Comparison of ENCODE assay signal across 23 mouse cellular contexts in the genomic region with DNA sequence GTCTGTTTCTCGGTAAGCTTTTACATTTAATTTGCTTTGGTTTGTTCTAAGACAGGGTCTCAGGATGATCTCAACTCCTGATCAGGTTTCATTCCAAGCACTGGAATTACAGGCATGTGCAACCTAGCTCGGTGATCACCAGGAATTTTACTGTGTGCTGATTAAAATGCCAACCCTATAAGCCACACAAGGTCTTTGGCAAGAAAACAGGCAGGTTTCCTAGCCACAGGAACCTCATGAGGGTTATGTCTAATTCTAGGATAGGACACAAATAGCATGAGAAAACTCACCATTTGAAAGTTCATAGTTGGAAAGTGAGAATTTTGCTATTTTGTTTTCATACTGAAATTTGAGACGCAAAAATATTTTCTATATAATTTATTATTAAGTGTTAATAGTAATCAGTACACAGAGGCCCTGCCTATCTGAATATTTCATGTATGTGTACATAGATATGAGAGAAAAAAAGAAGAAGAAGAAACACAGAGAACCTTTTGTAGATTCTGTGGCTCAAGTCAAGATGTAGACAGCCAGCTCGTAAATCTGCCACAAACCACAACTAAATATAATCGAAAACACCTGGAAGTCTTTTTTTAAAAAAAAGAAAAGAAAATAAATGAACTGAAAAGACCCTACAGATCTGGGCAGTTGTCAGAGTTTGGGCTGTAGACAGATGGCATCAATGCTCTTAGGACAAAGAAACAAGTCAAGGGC. TPM values are rescaled to one million over a fixed set of nuclear protein-coding genes. Genes with fewer than 3 reads are reported as not detected.
DNase-seq lines count a peak whose midpoint lies in the region; ATAC-seq and TF ChIP-seq lines count a peak whose summit lies in the region.
"Had no signal": no experiment of that assay in that cellular context is flagged by ENCODE, and none has a peak within 500 bp of the region (broad histone marks: within the 10 kb centered on the region; RNA-seq: fewer than 3 reads in every experiment).

No protein-coding gene starts in this region.

- ATAC-seq in intestine, embryonic 16.5 days = no peak
- ATAC-seq: forebrain, embryonic 13.5 days; liver, postnatal 0 days had no signal

- H3K27ac ChIP-seq in MEL (ENCODE audit: control insufficient read depth, low read depth, low read length) = no peak overlapping the region
- no peak overlapping the region for H3K27ac ChIP-seq in thymus, adult 2 months (ENCODE audit: control insufficient read depth, insufficient read depth, low read length)
- H3K27ac ChIP-seq in intestine, embryonic 16.5 days (ENCODE audit: low read length) = no peak overlapping the region
- H3K27ac ChIP-seq: forebrain, embryonic 13.5 days; gastrocnemius, adult 2 months; heart, embryonic 15.5 days; hindbrain, embryonic 14.5 days; neural tube, embryonic 12.5 days had no signal

- 32% methylated on average over 5 of the region's 5 CpGs for WGBS in thymus, adult 2 months
- 74% methylated on average over 5 of the region's 5 CpGs for WGBS in intestine, embryonic 16.5 days

- no peak overlapping the region for H3K4me3 ChIP-seq in MEL (ENCODE audit: control insufficient read depth in 1 of 2, insufficient read depth in 1 of 2, low read depth in 2 of 2, low read length in 2 of 2)
- no peak overlapping the region for H3K4me3 ChIP-seq in thymus, adult 2 months (ENCODE audit: control insufficient read depth, insufficient read depth, low read length)
- no peak overlapping the region for H3K4me3 ChIP-seq in intestine, embryonic 16.5 days (ENCODE audit: low read length)
- H3K4me3 ChIP-seq: forebrain, embryonic 13.5 days; gastrocnemius, adult 2 months; heart, embryonic 15.5 days; megakaryocyte, embryonic 14.5 days; neural tube, embryonic 12.5 days had no signal

- no peak overlapping the region for H3K9ac ChIP-seq in MEL (ENCODE audit: control insufficient read depth, low read depth, low read length, poor library complexity, severe bottlenecking)
- no peak overlapping the region for H3K9ac ChIP-seq in intestine, embryonic 16.5 days (ENCODE audit: low read depth, low read length)
- H3K9ac ChIP-seq: forebrain, embryonic 13.5 days; heart, embryonic 15.5 days; hindbrain, embryonic 14.5 days; liver, postnatal 0 days; neural tube, embryonic 12.5 days had no signal

- no peak for TF ChIP-seq CTCF in MEL (IDR thresholded peaks at IDR 0.05 in 2 of 3, conservative IDR thresholded peaks at IDR 0.05 in 1 of 3; ENCODE audit: control insufficient read depth in 1 of 3, insufficient read depth in 1 of 3, low read depth in 2 of 3, low read length in 3 of 3, poor library complexity in 1 of 3, severe bottlenecking in 1 of 3)
- TF ChIP-seq CTCF in thymus, adult 2 months (IDR thresholded peaks at IDR 0.05; ENCODE audit: borderline replicate concordance, control insufficient read depth, extremely low read depth, insufficient read depth, low read length, poor library complexity) = no peak

- H3K4me2 ChIP-seq in intestine, embryonic 16.5 days (ENCODE audit: low read depth, low read length) = no peak overlapping the region
- H3K4me2 ChIP-seq: forebrain, embryonic 13.5 days; heart, embryonic 15.5 days; hindbrain, embryonic 14.5 days; liver, embryonic 11.5 days; neural tube, embryonic 12.5 days had no signal

- no peaks in the 10 kb centered on the region for H3K9me3 ChIP-seq in MEL (replicated peaks; ENCODE audit: insufficient read depth, low read length)
- H3K9me3 ChIP-seq in intestine, embryonic 16.5 days (ENCODE audit: control insufficient read depth, low read length) = no peaks in the 10 kb centered on the region
- H3K9me3 ChIP-seq: forebrain, embryonic 13.5 days; heart, embryonic 15.5 days; megakaryocyte, embryonic 14.5 days; neural tube, embryonic 12.5 days had no signal

- no peak for TF ChIP-seq RAD21 in MEL (IDR thresholded peaks at IDR 0.05; ENCODE audit: low read depth, low read length)

- H3K36me3 ChIP-seq in MEL (ENCODE audit: control insufficient read depth in 1 of 2, insufficient read depth in 2 of 2, low read length in 2 of 2) = peaks cover 0 to 8% of the 10 kb centered on the region in 2 experiments; a peak in 2 of 4 replicates
- H3K36me3 ChIP-seq in thymus, adult 2 months (ENCODE audit: control insufficient read depth, insufficient read depth, low read length) = no peaks in the 10 kb centered on the region
- H3K36me3 ChIP-seq in intestine, embryonic 16.5 days (ENCODE audit: control insufficient read depth, insufficient read depth, low read length) = no peaks in the 10 kb centered on the region
- H3K36me3 ChIP-seq: heart, embryonic 15.5 days; neural tube, embryonic 12.5 days had no signal

- DNase-seq in kidney, adult 11 months = peak; percentile 8
- DNase-seq in kidney, adult 18-20 months = no peak
- DNase-seq in 3134 (ENCODE audit: extremely low read depth, insufficient read length, low spot score) = peak; percentile 15
- DNase-seq in MEL (ENCODE audit: low read depth, low spot score) = peak; percentile 12
- DNase-seq in fibroblast of lung, adult 2 months (ENCODE audit: low read depth) = peak; percentile 44
- no peak for DNase-seq in cerebellum, postnatal 36 days
- DNase-seq in thymus, adult 2 months = no peak
- DNase-seq: adrenal gland, adult 2 months; cerebellum, adult 11 months; cerebellum, adult 9-11 months; gastrocnemius, adult 2 months; heart, postnatal 4 days; liver, postnatal 0 days; midbrain, embryonic 14.5 days; right cerebral cortex, postnatal 4 days; thymus, postnatal 36 days had no signal

- no peaks in the 10 kb centered on the region for H3K4me1 ChIP-seq in MEL (ENCODE audit: control insufficient read depth in 1 of 2, insufficient read depth in 2 of 2, low read length in 2 of 2)
- H3K4me1 ChIP-seq in thymus, adult 2 months (replicated peaks; ENCODE audit: control insufficient read depth, insufficient read depth, low read length) = no peaks in the 10 kb centered on the region
- no peaks in the 10 kb centered on the region for H3K4me1 ChIP-seq in intestine, embryonic 16.5 days (ENCODE audit: control insufficient read depth, insufficient read depth, low read length)
- H3K4me1 ChIP-seq: forebrain, embryonic 13.5 days; megakaryocyte, embryonic 14.5 days; neural tube, embryonic 12.5 days had no signal

- no peaks in the 10 kb centered on the region for H3K27me3 ChIP-seq in MEL (ENCODE audit: control insufficient read depth in 1 of 2, insufficient read depth in 2 of 2, low read length in 2 of 2)
- H3K27me3 ChIP-seq in thymus, adult 2 months (ENCODE audit: control insufficient read depth, insufficient read depth, low read length) = no peaks in the 10 kb centered on the region
- H3K27me3 ChIP-seq in intestine, embryonic 16.5 days (replicated peaks; ENCODE audit: control insufficient read depth, insufficient read depth, low read length) = no peaks in the 10 kb centered on the region
- H3K27me3 ChIP-seq: forebrain, embryonic 13.5 days; heart, embryonic 15.5 days; neural tube, embryonic 12.5 days had no signal

- peak in 1 of 2 experiments; percentile 53; a peak in 2 of 4 replicates for TF ChIP-seq EP300 in MEL (IDR thresholded peaks at IDR 0.05; ENCODE audit: low read depth in 1 of 2, low read length in 2 of 2)

- no peak for TF ChIP-seq POLR2A in MEL (IDR thresholded peaks at IDR 0.05; ENCODE audit: control insufficient read depth in 1 of 2, insufficient read depth in 1 of 2, low read depth in 1 of 2, low read length in 2 of 2, poor library complexity in 1 of 2)
- TF ChIP-seq POLR2A in thymus, adult 2 months (IDR thresholded peaks at IDR 0.05; ENCODE audit: control insufficient read depth, extremely low read depth, insufficient read depth, low read length, poor library complexity) = no peak

- H3K79me2 ChIP-seq in MEL (ENCODE audit: control insufficient read depth, insufficient read depth, low read length, poor library complexity) = no peaks in the 10 kb centered on the region

TF ChIP-seq in MEL, 35 proteins besides CTCF, POLR2A, EP300 and RAD21:
- TF ChIP-seq TCF12 (IDR thresholded peaks at IDR 0.05; ENCODE audit: low read depth, low read length) (peak; percentile 53; the same call in 1 of the 2 replicates), ZNF384 (IDR thresholded peaks at IDR 0.05; ENCODE audit: low read depth, low read length) (peak; percentile 60), GATA1 (IDR thresholded peaks at IDR 0.05; ENCODE audit: low read depth, low read length) (0 out of 2 replicates have a peak, but pooled peaks have one; percentile 29), MXI1 (IDR thresholded peaks at IDR 0.05; ENCODE audit: low read depth, low read length) (no peak), BHLHE40 (IDR thresholded peaks at IDR 0.05; ENCODE audit: borderline replicate concordance, low read depth, low read length) (no peak), E2F4 (IDR thresholded peaks at IDR 0.05; ENCODE audit: borderline replicate concordance, low read depth, low read length) (no peak)

RNA-seq across cellular contexts. Expression of a gene that starts 58.6 kb away (rescaled TPM):
- 8.1 and 12.4 TPM in 2 replicates for total RNA-seq in MEL (2012; rRNA removed)
- 10 to 100 TPM in 1 of 2 experiments, not detected in 1; 10.4 TPM for polyA plus RNA-seq in MEL (2012; ENCODE audit: insufficient read depth in 1 of 2, insufficient read length in 2 of 2, low read depth in 1 of 2, low replicate concordance in 2 of 2, missing spikeins in 1 of 2)
- polyA plus RNA-seq in thymus, adult 2 months (2012; rRNA removed) = 3.2 and 3.9 TPM in 2 replicates
- 14.5 and 20.2 TPM in 2 replicates for polyA plus RNA-seq in intestine, embryonic 16.5 days (2015; fragmentation: Nextera tagmentation; extraction: Ambion mirVana)

Comparison
In these comparisons a context has a peak if more than half of its experiments do, and no peak if none do; other contexts are left out.
1. DNase-seq: peak in kidney, adult 11 months (single experiment), 3134 (single experiment), MEL (single experiment) and fibroblast of lung, adult 2 months (single experiment); none in kidney, adult 18-20 months (single experiment), cerebellum, postnatal 36 days (0 of 2) and thymus, adult 2 months (single experiment).